Mouse (Mus musculus): ENCODE data around the gene Cenpm. TPM values are rescaled to one million over a fixed set of nuclear protein-coding genes. Genes with fewer than 3 reads are reported as not detected.

The Cenpm gene
- total RNA-seq, 2 experiments from 2014 or later, result 3.3 to 5.0 TPM

Small RNA genes within 50 kb of the gene (microRNA-seq; reads per million reads assigned to microRNA genes)
- gene Mir33, result 41.4 to 41.7 reads per million in 2 experiments

Other genes with a start within 250 kb of the Cenpm start
- gene Desi1, start 210.9 kb downstream of the Cenpm start, total RNA-seq (2021), result 100 to 1,000 TPM; 103 to 117 TPM
- 100 to 1,000 TPM in 1 of 2 experiments, 10 to 100 TPM in 1; 91.1 to 102 TPM for gene Snu13, start 197.2 kb downstream of the Cenpm start, total RNA-seq (2021)
- not detected for gene 4930407I10Rik, start 185.6 kb downstream of the Cenpm start, total RNA-seq (2021)
- under 1 TPM; 0.72 to 0.79 TPM for gene Mei1, start 174.8 kb downstream of the Cenpm start, total RNA-seq (2021)
- gene Ccdc134, start 116.8 kb downstream of the Cenpm start, total RNA-seq (2021), result 10 to 100 TPM; 10.1 to 12.9 TPM
- 100 to 1,000 TPM; 173 to 195 TPM for gene Srebf2, start 97.6 kb downstream of the Cenpm start, total RNA-seq (2021)
- 1 to 10 TPM; 4.1 to 4.7 TPM for gene Shisa8, start 31.9 kb downstream of the Cenpm start, total RNA-seq (2021)
- gene Tnfrsf13c, start 20.4 kb downstream of the Cenpm start, total RNA-seq (2021), result under 1 TPM; 0.27 to 0.35 TPM
- gene 1500009C09Rik, start 7.6 kb upstream of the Cenpm start, total RNA-seq (2021), result 100 to 1,000 TPM; 104 TPM
- 100 to 1,000 TPM; 428 to 442 TPM for gene Sept3, start 30.1 kb upstream of the Cenpm start, total RNA-seq (2021)
- gene Wbp2nl, start 54.2 kb upstream of the Cenpm start, total RNA-seq (2021), result not detected
- gene Naga, start 94.2 kb upstream of the Cenpm start, total RNA-seq (2021), result 10 to 100 TPM; 35.7 to 37.8 TPM
- 1 to 10 TPM; 1.2 to 1.3 TPM for gene Pheta2, start 94.2 kb upstream of the Cenpm start, total RNA-seq (2021)
- gene Smdt1, start 94.2 kb upstream of the Cenpm start, total RNA-seq (2021), result 100 to 1,000 TPM; 130 to 131 TPM
- 100 to 1,000 TPM; 174 to 193 TPM for gene Ndufa6, start 109.6 kb upstream of the Cenpm start, total RNA-seq (2021)
- gene Cyp2d22, start 135.5 kb upstream of the Cenpm start, total RNA-seq (2021), result 10 to 100 TPM; 20.9 to 21.9 TPM
- gene Cyp2d11, start 149.3 kb upstream of the Cenpm start, total RNA-seq (2021), result not detected
- not detected for gene Cyp2d10, start 162.4 kb upstream of the Cenpm start, total RNA-seq (2021)
- not detected for gene Cyp2d9, start 188.7 kb upstream of the Cenpm start, total RNA-seq (2021)